ENCODE assay signal across 20 mouse cellular contexts in genomic region chrX:104015048-104015447, GRCm38 (mm10). TPM values are rescaled to one million over a fixed set of nuclear protein-coding genes. Genes with fewer than 3 reads are reported as not detected.
DNase-seq lines count a peak whose midpoint lies in the region; ATAC-seq and TF ChIP-seq lines count a peak whose summit lies in the region.
"Had no signal": no experiment of that assay in that cellular context is flagged by ENCODE, and none has a peak within 500 bp of the region (broad histone marks: within the 10 kb centered on the region; RNA-seq: fewer than 3 reads in every experiment).

No protein-coding gene starts in this region.

- H3K4me3 ChIP-seq in lung, embryonic 15.5 days, result no peak overlapping the region
- no peak overlapping the region for H3K4me3 ChIP-seq in lung, postnatal 0 days (ENCODE audit: low read depth, low read length)
- no peak overlapping the region for H3K4me3 ChIP-seq in stomach, embryonic 16.5 days (replicated peaks; ENCODE audit: low read length)
- H3K4me3 ChIP-seq: embryonic facial prominence, embryonic 12.5 days; erythroblast, embryonic 14.5 days; forebrain, embryonic 10.5 days; gastrocnemius, adult 2 months; heart, embryonic 12.5 days; hindbrain, embryonic 15.5 days had no signal

- no peaks in the 10 kb centered on the region for H3K9me3 ChIP-seq in lung, embryonic 15.5 days
- H3K9me3 ChIP-seq in lung, postnatal 0 days (ENCODE audit: low read length), result no peaks in the 10 kb centered on the region
- H3K9me3 ChIP-seq in stomach, embryonic 16.5 days (replicated peaks; ENCODE audit: control insufficient read depth, low read length), result no peaks in the 10 kb centered on the region
- H3K9me3 ChIP-seq: embryonic facial prominence, embryonic 12.5 days; forebrain, embryonic 10.5 days; heart, embryonic 12.5 days; hindbrain, embryonic 15.5 days had no signal

- peak; percentile 55; the same call in 1 of the 2 replicates for ATAC-seq in lung, embryonic 15.5 days (ENCODE audit: borderline replicate concordance, extremely low read depth, low FRiP score, low TSS enrichment)
- peak; percentile 91 for ATAC-seq in lung, postnatal 0 days
- ATAC-seq in stomach, embryonic 16.5 days (ENCODE audit: insufficient read depth, low FRiP score), result peak; percentile 83; the same call in 1 of the 2 replicates
- ATAC-seq in erythroblast, adult 5-6 weeks (replicated peaks; ENCODE audit: low FRiP score, poor library complexity, severe bottlenecking), result no peak
- ATAC-seq: forebrain, embryonic 14.5 days had no signal

- peak; percentile 96 for TF ChIP-seq EP300 in lung, postnatal 0 days (IDR thresholded peaks at IDR 0.05)

- no peak for TF ChIP-seq CTCF in lung, postnatal 0 days (IDR thresholded peaks at IDR 0.05)

- 0 out of 2 replicates have a peak, but pooled peaks cover 6% of the 10 kb centered on the region for H3K4me1 ChIP-seq in lung, embryonic 15.5 days
- H3K4me1 ChIP-seq in lung, postnatal 0 days (ENCODE audit: insufficient read depth, low read depth, low read length), result no peaks in the 10 kb centered on the region
- no peaks in the 10 kb centered on the region for H3K4me1 ChIP-seq in stomach, embryonic 16.5 days (ENCODE audit: control insufficient read depth, insufficient read depth, low read length)
- H3K4me1 ChIP-seq: embryonic facial prominence, embryonic 12.5 days; forebrain, embryonic 10.5 days; heart, embryonic 12.5 days; hindbrain, embryonic 15.5 days had no signal

- 0 out of 2 replicates have a peak, but pooled peaks cover 3% of the 10 kb centered on the region for H3K27me3 ChIP-seq in lung, embryonic 15.5 days
- H3K27me3 ChIP-seq in lung, postnatal 0 days (replicated peaks; ENCODE audit: insufficient read depth, low read length), result no peaks in the 10 kb centered on the region
- no peaks in the 10 kb centered on the region; the same call in 1 of the 2 replicates for H3K27me3 ChIP-seq in stomach, embryonic 16.5 days (ENCODE audit: control insufficient read depth, insufficient read depth, low read length)

- H3K27ac ChIP-seq in lung, embryonic 15.5 days, result peak overlapping the region; percentile 73
- H3K27ac ChIP-seq in lung, postnatal 0 days (ENCODE audit: low read length), result peak overlapping the region; percentile 54; the same call in 1 of the 2 replicates
- H3K27ac ChIP-seq in stomach, embryonic 16.5 days (ENCODE audit: low read length), result no peak overlapping the region
- H3K27ac ChIP-seq: embryonic facial prominence, embryonic 12.5 days; forebrain, embryonic 10.5 days; gastrocnemius, adult 2 months; hindbrain, embryonic 15.5 days had no signal

- H3K36me3 ChIP-seq in lung, embryonic 15.5 days, result no peaks in the 10 kb centered on the region
- no peaks in the 10 kb centered on the region for H3K36me3 ChIP-seq in lung, postnatal 0 days (ENCODE audit: insufficient read depth, low read length)
- no peaks in the 10 kb centered on the region for H3K36me3 ChIP-seq in stomach, embryonic 16.5 days (ENCODE audit: control insufficient read depth, insufficient read depth, low read length)
- H3K36me3 ChIP-seq: embryonic facial prominence, embryonic 12.5 days; forebrain, embryonic 10.5 days; heart, embryonic 12.5 days; hindbrain, embryonic 15.5 days had no signal

- 53% methylated on average over 4 of the region's 4 CpGs for WGBS in lung, embryonic 15.5 days
- WGBS in lung, postnatal 0 days, result 70% methylated on average over 4 of the region's 4 CpGs
- 72% methylated on average over 4 of the region's 4 CpGs for WGBS in stomach, embryonic 16.5 days

- no peak overlapping the region for H3K9ac ChIP-seq in lung, embryonic 15.5 days
- H3K9ac ChIP-seq in lung, postnatal 0 days (replicated peaks; ENCODE audit: low read depth), result no peak overlapping the region
- no peak overlapping the region for H3K9ac ChIP-seq in stomach, embryonic 16.5 days (ENCODE audit: low read length)
- H3K9ac ChIP-seq: embryonic facial prominence, embryonic 12.5 days; heart, embryonic 12.5 days; hindbrain, embryonic 15.5 days had no signal

- no peak for DNase-seq in lung, postnatal 4 days
- peak; percentile 82 for DNase-seq in lung, postnatal 0 days (ENCODE audit: low spot score)
- peak; percentile 68 for DNase-seq in lung, postnatal 25 days (ENCODE audit: low spot score)
- DNase-seq in cerebellum, postnatal 14 days, result no peak
- DNase-seq: adrenal gland, adult 8-10 months; adrenal gland, postnatal 36 days; cerebellum, adult 2 months; cerebellum, postnatal 10 days; embryo, embryonic 11 days; gastrocnemius, adult 2 months; gastrocnemius, postnatal 25 days had no signal

- H3K4me2 ChIP-seq in lung, embryonic 15.5 days, result no peak overlapping the region
- no peak overlapping the region for H3K4me2 ChIP-seq in lung, postnatal 0 days (replicated peaks; ENCODE audit: low read depth, low read length)
- H3K4me2 ChIP-seq in stomach, embryonic 16.5 days (ENCODE audit: low read depth, low read length), result no peak overlapping the region
- H3K4me2 ChIP-seq: embryonic facial prominence, embryonic 12.5 days; heart, embryonic 12.5 days; hindbrain, embryonic 15.5 days had no signal

RNA-seq across cellular contexts. Expression of gene Rlim, which starts 34.0 kb away (rescaled TPM):
- polyA plus RNA-seq in lung, embryonic 15.5 days (2015; fragmentation: Nextera tagmentation; extraction: Ambion mirVana), result 40.6 and 43.5 TPM in 2 replicates
- polyA plus RNA-seq in lung, postnatal 0 days (2015; fragmentation: Nextera tagmentation; extraction: Ambion mirVana), result 15.5 and 17.7 TPM in 2 replicates
- 38.0 and 38.7 TPM in 2 replicates for polyA plus RNA-seq in stomach, embryonic 16.5 days (2015; fragmentation: Nextera tagmentation; extraction: Ambion mirVana)
- 15.4 and 15.9 TPM in 2 replicates for total RNA-seq in erythroblast, adult 5-6 weeks (2015; ENCODE audit: low replicate concordance)
- 27.4 and 31.5 TPM in 2 replicates for total RNA-seq in erythroblast, adult 5-6 weeks (2017; ENCODE audit: low replicate concordance)

Comparison
In these comparisons a context has a peak if more than half of its experiments do, and no peak if none do; other contexts are left out.
1. DNase-seq: peak in lung, postnatal 0 days (single experiment) and lung, postnatal 25 days (single experiment); none in lung, postnatal 4 days (0 of 2) and cerebellum, postnatal 14 days (0 of 2).